Mouse (Mus musculus) T-helper 1 cell (primary cell): ENCODE measurements around the gene Mccc1.

Experiments
- in situ Hi-C: fragments of 300-600 bp; cut with MboI, MseI; formaldehyde crosslinking; loops from one replicate; pipeline ENCODE4 v1.15.1; 2025; ENCODE audit warnings: high pct_unique_total_duplicates

Gene Mccc1

GRCm38 (mm10) chr3:35923495-35923894, 77.0 kb downstream of the Mccc1 start:
- in situ Hi-C loops, result no loop called here

- in situ Hi-C loops, result no loop called here
These were observed 78.0 kb downstream of the Mccc1 start for GRCm38 (mm10) chr3:35922522-35922921.

GRCm38 (mm10) chr3:35918229-35918628, 82.2 kb downstream of the Mccc1 start:
- in situ Hi-C loops, result no loop called here
